Mouse (Mus musculus): ENCODE results near the gene Cog5. TPM values are rescaled to one million over a fixed set of nuclear protein-coding genes. Genes with fewer than 3 reads are reported as not detected.

The Cog5 gene
- polyA plus RNA-seq, 1 experiment from 2014 or later, result 30.8 TPM

- Histone ChIP-seq H3K27me3 (no peaks in the 10 kb centered on the region), H3K4me2 (no peak overlapping the region), H3K27ac (no peak overlapping the region), H3K4me1 (no peaks in the 10 kb centered on the region), H3K4me3 (replicated peaks) (no peak overlapping the region), H3K9ac (no peak overlapping the region), H3K9me3 (no peaks in the 10 kb centered on the region), H3K36me3 (replicated peaks) (no peaks in the 10 kb centered on the region)
- 86% methylated on average over 6 of the region's 6 CpGs for WGBS
- no peak for ATAC-seq (ENCODE audit: low FRiP score)
Observed at GRCm38 (mm10) chr12:31912966-31913551, 258.4 kb downstream of the Cog5 start.

GRCm38 (mm10) chr12:31913614-31914013 is 258.9 kb downstream of the Cog5 start:
- Histone ChIP-seq H3K27me3 (no peaks in the 10 kb centered on the region), H3K9me3 (no peaks in the 10 kb centered on the region), H3K4me2 (no peak overlapping the region), H3K9ac (no peak overlapping the region), H3K4me1 (no peaks in the 10 kb centered on the region), H3K36me3 (replicated peaks) (no peaks in the 10 kb centered on the region), H3K27ac (no peak overlapping the region), H3K4me3 (replicated peaks) (no peak overlapping the region)
- no peak for ATAC-seq (ENCODE audit: low FRiP score)
- 72% methylated on average over 4 of the region's 4 CpGs for WGBS

- no peaks in the 10 kb centered on the region for H3K9me3 ChIP-seq
- H3K27ac ChIP-seq, result no peak overlapping the region
- H3K27me3 ChIP-seq, result no peaks in the 10 kb centered on the region
- H3K4me1 ChIP-seq, result no peaks in the 10 kb centered on the region
- no peak for ATAC-seq (ENCODE audit: low FRiP score)
- H3K36me3 ChIP-seq (replicated peaks), result peaks cover 4% of the 10 kb centered on the region; the same call in 1 of the 2 replicates
- 92% methylated on average over 5 of the region's 5 CpGs for WGBS
- no peak overlapping the region for H3K4me3 ChIP-seq (replicated peaks)
- no peak overlapping the region for H3K4me2 ChIP-seq
- H3K9ac ChIP-seq, result no peak overlapping the region
Observed at GRCm38 (mm10) chr12:31916691-31917090, 262.0 kb downstream of the Cog5 start.

- Histone ChIP-seq H3K4me3 (replicated peaks) (no peak overlapping the region), H3K27ac (no peak overlapping the region), H3K9ac (no peak overlapping the region), H3K27me3 (no peaks in the 10 kb centered on the region), H3K4me2 (no peak overlapping the region), H3K36me3 (replicated peaks) (peaks cover 4% of the 10 kb centered on the region; the same call in 1 of the 2 replicates), H3K4me1 (no peaks in the 10 kb centered on the region), H3K9me3 (no peaks in the 10 kb centered on the region)
- no peak for ATAC-seq (ENCODE audit: low FRiP score)
- WGBS, result 91% methylated on average over 5 of the region's 5 CpGs
Observed at GRCm38 (mm10) chr12:31917245-31917644, 262.6 kb downstream of the Cog5 start.

GRCm38 (mm10) chr12:31920464-31921405 is 266.1 kb downstream of the Cog5 start:
- H3K4me3 ChIP-seq (replicated peaks), result no peak overlapping the region
- peaks cover 25% of the 10 kb centered on the region for H3K36me3 ChIP-seq (replicated peaks)
- H3K4me1 ChIP-seq, result no peaks in the 10 kb centered on the region
- 88% methylated on average over 18 of the region's 18 CpGs for WGBS
- H3K4me2 ChIP-seq, result no peak overlapping the region
- H3K27me3 ChIP-seq, result no peaks in the 10 kb centered on the region
- H3K27ac ChIP-seq, result no peak overlapping the region
- no peaks in the 10 kb centered on the region for H3K9me3 ChIP-seq
- no peak for ATAC-seq (ENCODE audit: low FRiP score)
- H3K9ac ChIP-seq, result no peak overlapping the region

- H3K27ac ChIP-seq, result no peak overlapping the region
- WGBS, result 90% methylated on average over 3 of the region's 3 CpGs
- ATAC-seq (ENCODE audit: low FRiP score), result no peak
- no peak overlapping the region for H3K9ac ChIP-seq
- no peaks in the 10 kb centered on the region for H3K9me3 ChIP-seq
- H3K36me3 ChIP-seq (replicated peaks), result peaks cover 37% of the 10 kb centered on the region
- H3K27me3 ChIP-seq, result no peaks in the 10 kb centered on the region
- H3K4me3 ChIP-seq (replicated peaks), result no peak overlapping the region
- H3K4me2 ChIP-seq, result no peak overlapping the region
- no peaks in the 10 kb centered on the region for H3K4me1 ChIP-seq
Observed at GRCm38 (mm10) chr12:31924135-31924534, 269.5 kb downstream of the Cog5 start.

- WGBS, result 89% methylated on average over 6 of the region's 6 CpGs
Observed at GRCm38 (mm10) chr12:31925343-31925742, 270.7 kb downstream of the Cog5 start.

GRCm38 (mm10) chr12:31926661-31927061 is 272.0 kb downstream of the Cog5 start:
- WGBS, result 42% methylated on average over 4 of the region's 4 CpGs
- Histone ChIP-seq H3K36me3 (replicated peaks) (peaks cover 52% of the 10 kb centered on the region), H3K4me2 (no peak overlapping the region), H3K4me3 (replicated peaks) (no peak overlapping the region), H3K9me3 (no peaks in the 10 kb centered on the region), H3K9ac (no peak overlapping the region), H3K4me1 (no peaks in the 10 kb centered on the region), H3K27ac (no peak overlapping the region), H3K27me3 (no peaks in the 10 kb centered on the region)
- ATAC-seq (ENCODE audit: low FRiP score), result peak; percentile 88

More at GRCm38 (mm10) chr12:31925343-31925742, 270.7 kb downstream of the Cog5 start:
- Histone ChIP-seq H3K4me1 (no peaks in the 10 kb centered on the region), H3K9me3 (no peaks in the 10 kb centered on the region), H3K4me2 (no peak overlapping the region), H3K36me3 (replicated peaks) (peaks cover 46% of the 10 kb centered on the region), H3K9ac (no peak overlapping the region), H3K27me3 (no peaks in the 10 kb centered on the region), H3K27ac (no peak overlapping the region), H3K4me3 (replicated peaks) (no peak overlapping the region)
- no peak for ATAC-seq (ENCODE audit: low FRiP score)

GRCm38 (mm10) chr12:31928498-31928897 is 273.8 kb downstream of the Cog5 start:
- H3K27ac ChIP-seq, result no peak overlapping the region
- no peak for ATAC-seq (ENCODE audit: low FRiP score)
- H3K4me3 ChIP-seq (replicated peaks), result no peak overlapping the region
- H3K36me3 ChIP-seq (replicated peaks), result peaks cover 65% of the 10 kb centered on the region
- no peaks in the 10 kb centered on the region for H3K9me3 ChIP-seq
- H3K4me2 ChIP-seq, result no peak overlapping the region
- WGBS, result 89% methylated on average over 3 of the region's 3 CpGs
- H3K4me1 ChIP-seq, result no peaks in the 10 kb centered on the region
- no peaks in the 10 kb centered on the region for H3K27me3 ChIP-seq
- no peak overlapping the region for H3K9ac ChIP-seq

- no peaks in the 10 kb centered on the region for H3K4me1 ChIP-seq
- H3K9me3 ChIP-seq, result no peaks in the 10 kb centered on the region
- WGBS, result 98% methylated on average over 3 of the region's 3 CpGs
- ATAC-seq (ENCODE audit: low FRiP score), result no peak
- peaks cover 67% of the 10 kb centered on the region for H3K36me3 ChIP-seq (replicated peaks)
- H3K4me2 ChIP-seq, result no peak overlapping the region
- no peaks in the 10 kb centered on the region for H3K27me3 ChIP-seq
- H3K27ac ChIP-seq, result no peak overlapping the region
- H3K9ac ChIP-seq, result no peak overlapping the region
- no peak overlapping the region for H3K4me3 ChIP-seq (replicated peaks)
Observed at GRCm38 (mm10) chr12:31931818-31932217, 277.1 kb downstream of the Cog5 start.

GRCm38 (mm10) chr12:31936657-31937300 is 282.1 kb downstream of the Cog5 start:
- Histone ChIP-seq H3K9ac (no peak overlapping the region), H3K36me3 (replicated peaks) (peaks cover 75% of the 10 kb centered on the region), H3K4me1 (no peaks in the 10 kb centered on the region), H3K27me3 (no peaks in the 10 kb centered on the region), H3K27ac (no peak overlapping the region), H3K4me3 (replicated peaks) (no peak overlapping the region), H3K4me2 (no peak overlapping the region), H3K9me3 (no peaks in the 10 kb centered on the region)
- 39% methylated on average over 6 of the region's 6 CpGs for WGBS
- no peak for ATAC-seq (ENCODE audit: low FRiP score)

GRCm38 (mm10) chr12:31937613-31938012 is 282.9 kb downstream of the Cog5 start:
- Histone ChIP-seq H3K4me3 (replicated peaks) (no peak overlapping the region), H3K27me3 (no peaks in the 10 kb centered on the region), H3K9me3 (no peaks in the 10 kb centered on the region), H3K27ac (no peak overlapping the region), H3K9ac (no peak overlapping the region), H3K4me1 (no peaks in the 10 kb centered on the region), H3K36me3 (replicated peaks) (peaks cover 72% of the 10 kb centered on the region), H3K4me2 (no peak overlapping the region)
- ATAC-seq (ENCODE audit: low FRiP score), result no peak
- WGBS, result 95% methylated on average over 3 of the region's 3 CpGs
